Mouse (Mus musculus): ENCODE data around the gene Ltbp1. TPM values are rescaled to one million over a fixed set of nuclear protein-coding genes. Genes with fewer than 3 reads are reported as not detected.

The Ltbp1 gene
- polyA plus RNA-seq, 1 experiment from 2014 or later, result 1.4 TPM

DNA sequence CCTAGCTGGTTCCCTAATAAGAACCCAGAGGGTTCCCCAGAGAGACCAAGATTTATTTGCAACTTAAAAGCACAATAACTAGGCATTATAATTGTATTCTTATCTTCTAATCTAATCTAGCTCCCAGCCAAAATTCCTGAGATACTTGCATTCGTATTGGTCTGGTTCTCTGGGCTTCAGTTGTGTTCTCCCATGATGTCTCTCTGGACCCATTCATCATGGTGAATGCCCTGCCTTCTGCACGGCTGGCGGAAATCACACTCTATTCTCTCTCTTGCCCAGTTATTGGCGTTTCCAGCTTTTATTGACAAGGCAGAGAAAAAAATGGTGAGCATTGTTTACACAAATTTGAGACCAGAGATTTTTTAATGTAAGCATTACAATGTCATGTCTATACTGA, 33.6 kb downstream of the Ltbp1 start:
- WGBS, result 78% methylated on average over 4 of the region's 4 CpGs

DNA sequence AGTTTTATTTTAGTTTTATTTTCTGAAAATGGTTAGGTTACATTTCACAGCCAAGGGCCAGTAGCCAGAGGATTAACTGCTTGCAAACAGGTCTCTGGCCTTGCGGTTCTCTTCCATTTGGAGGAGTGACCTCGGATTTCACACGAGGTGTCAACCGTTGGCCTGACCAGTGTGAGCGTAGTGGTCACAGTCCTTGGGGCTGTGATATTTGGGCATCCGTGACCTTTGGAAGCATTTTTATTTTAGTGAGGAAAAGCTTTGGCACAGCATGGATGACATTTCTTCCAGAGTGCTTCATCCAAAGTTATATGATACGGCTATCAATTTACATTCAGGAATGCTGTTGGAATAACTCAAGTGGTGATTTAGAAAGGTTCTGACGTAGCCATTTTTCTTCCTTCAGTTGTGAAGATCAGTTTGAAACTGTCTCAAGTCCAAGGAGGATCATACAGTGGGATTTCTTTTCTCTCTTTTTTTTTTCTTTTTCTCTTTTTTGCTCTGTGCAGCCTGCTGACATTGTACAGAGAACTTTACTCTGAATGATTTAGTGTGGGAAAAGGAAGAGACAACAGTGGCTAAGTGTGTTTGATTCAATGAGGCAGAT, 44.1 kb downstream of the Ltbp1 start:
- Histone ChIP-seq H3K36me3 (replicated peaks) (no peaks in the 10 kb centered on the region), H3K27me3 (replicated peaks) (no peaks in the 10 kb centered on the region), H3K27ac (no peak overlapping the region), H3K9ac (no peak overlapping the region), H3K4me3 (no peak overlapping the region), H3K4me1 (no peaks in the 10 kb centered on the region), H3K4me2 (no peak overlapping the region), H3K9me3 (no peaks in the 10 kb centered on the region)
- no peak for ATAC-seq (replicated peaks)
- WGBS, result 80% methylated on average over 8 of the region's 8 CpGs

More for the DNA sequence above, 33.6 kb downstream of the Ltbp1 start:
- no peak overlapping the region for H3K4me2 ChIP-seq
- no peaks in the 10 kb centered on the region for H3K36me3 ChIP-seq (replicated peaks)
- H3K27ac ChIP-seq, result no peak overlapping the region
- no peaks in the 10 kb centered on the region for H3K9me3 ChIP-seq
- no peaks in the 10 kb centered on the region for H3K27me3 ChIP-seq (replicated peaks)
- H3K4me3 ChIP-seq, result no peak overlapping the region
- H3K9ac ChIP-seq, result no peak overlapping the region
- no peak for ATAC-seq (replicated peaks)
- no peaks in the 10 kb centered on the region for H3K4me1 ChIP-seq

DNA sequence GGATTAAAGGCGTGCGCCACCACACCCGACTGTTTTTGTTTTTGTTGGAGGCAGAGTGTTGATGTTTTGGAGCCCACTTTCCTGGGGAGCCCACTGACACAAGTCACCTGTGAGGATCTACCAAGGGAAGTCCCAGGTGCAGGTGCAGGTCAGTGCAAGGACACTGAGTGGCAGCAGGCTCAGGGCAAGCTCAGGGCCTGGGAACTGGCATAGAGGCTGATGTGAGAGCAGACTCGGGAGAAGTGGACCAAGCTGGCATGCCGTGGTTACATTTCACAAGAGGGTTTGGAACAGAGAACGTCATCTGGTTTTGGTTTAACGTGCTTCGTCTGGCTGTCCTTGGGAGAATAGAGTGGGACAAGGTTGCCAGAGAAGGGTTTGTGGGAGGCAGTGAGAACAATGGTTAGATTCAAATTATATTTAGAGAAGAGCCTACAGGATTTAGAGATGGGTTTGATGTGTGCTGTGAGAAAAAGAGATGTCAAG, 46.1 kb downstream of the Ltbp1 start:
- Histone ChIP-seq H3K9me3 (no peaks in the 10 kb centered on the region), H3K4me2 (no peak overlapping the region), H3K9ac (no peak overlapping the region), H3K4me1 (no peaks in the 10 kb centered on the region), H3K4me3 (no peak overlapping the region), H3K27ac (no peak overlapping the region), H3K27me3 (replicated peaks) (no peaks in the 10 kb centered on the region), H3K36me3 (replicated peaks) (no peaks in the 10 kb centered on the region)
- WGBS, result 83% methylated on average over 8 of the region's 8 CpGs
- no peak for ATAC-seq (replicated peaks)

DNA sequence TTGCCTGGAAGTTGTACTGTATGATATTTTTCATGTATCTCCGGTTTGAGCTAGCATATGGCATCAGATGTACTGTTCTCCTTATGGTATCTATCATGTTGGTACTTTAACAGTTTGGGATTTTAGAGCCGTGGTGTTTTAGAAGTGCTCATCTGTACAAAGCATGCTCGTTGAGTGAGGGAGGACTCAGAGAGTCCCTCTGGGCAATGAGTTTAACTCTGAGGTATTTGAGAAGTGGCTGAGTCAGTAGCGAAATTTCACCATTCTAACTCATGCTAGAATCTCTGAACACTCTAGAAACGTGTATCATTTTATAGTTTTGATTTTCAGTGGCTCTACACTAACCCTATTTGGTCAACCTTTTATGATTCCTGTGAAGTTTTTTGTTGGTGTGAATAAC, 49.9 kb downstream of the Ltbp1 start:
- Histone ChIP-seq H3K4me3 (no peak overlapping the region), H3K4me2 (no peak overlapping the region), H3K4me1 (no peaks in the 10 kb centered on the region), H3K9ac (no peak overlapping the region), H3K36me3 (replicated peaks) (no peaks in the 10 kb centered on the region), H3K27ac (no peak overlapping the region), H3K27me3 (replicated peaks) (no peaks in the 10 kb centered on the region), H3K9me3 (no peaks in the 10 kb centered on the region)
- ATAC-seq (replicated peaks), result no peak
- WGBS, result 86% methylated on average over 5 of the region's 5 CpGs

DNA sequence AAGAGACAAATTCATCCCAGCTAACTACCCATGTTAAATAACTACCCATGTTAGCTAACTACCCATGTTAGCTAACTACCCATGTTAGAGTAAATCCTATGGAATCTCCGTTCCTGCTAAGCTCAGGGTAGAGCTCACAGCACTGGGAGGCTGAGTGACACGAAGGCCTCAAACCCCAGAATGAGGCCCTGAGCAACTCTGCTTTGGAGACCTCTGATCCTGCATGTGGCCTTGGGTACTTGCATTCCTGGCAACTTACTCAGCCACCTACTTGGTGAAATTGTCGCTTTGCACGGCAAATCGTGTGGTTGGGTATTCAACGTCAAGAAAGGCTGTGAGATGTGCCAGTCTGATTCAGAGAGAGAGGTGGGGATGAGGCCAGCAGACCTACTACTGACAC, 50.6 kb downstream of the Ltbp1 start:
- no peaks in the 10 kb centered on the region for H3K27me3 ChIP-seq (replicated peaks)
- H3K4me2 ChIP-seq, result no peak overlapping the region
- no peak overlapping the region for H3K27ac ChIP-seq
- H3K4me1 ChIP-seq, result no peaks in the 10 kb centered on the region
- no peaks in the 10 kb centered on the region for H3K36me3 ChIP-seq (replicated peaks)
- WGBS, result 87% methylated on average over 6 of the region's 6 CpGs
- no peak for ATAC-seq (replicated peaks)
- no peak overlapping the region for H3K9ac ChIP-seq
- no peaks in the 10 kb centered on the region for H3K9me3 ChIP-seq
- no peak overlapping the region for H3K4me3 ChIP-seq

DNA sequence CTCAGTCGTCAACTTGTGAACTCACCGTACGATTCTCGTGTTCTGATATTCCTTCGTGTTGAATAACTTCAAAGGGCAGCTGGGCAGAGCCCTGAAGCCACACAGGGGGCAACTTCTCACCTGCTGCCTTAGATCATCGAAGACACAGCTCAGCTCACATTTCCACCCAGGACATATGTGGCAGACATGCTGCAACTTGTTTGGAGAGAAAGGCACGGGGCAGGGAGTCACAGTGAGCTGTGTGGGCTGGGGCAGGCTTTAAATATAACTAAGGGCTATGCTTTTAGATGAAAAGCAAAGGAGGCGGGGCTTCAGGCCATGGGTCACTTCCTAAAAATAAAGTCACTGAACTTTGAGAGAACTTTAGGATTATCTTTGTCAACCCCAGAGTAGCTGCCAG, 51.3 kb downstream of the Ltbp1 start:
- H3K27ac ChIP-seq, result no peak overlapping the region
- 37% methylated on average over 8 of the region's 8 CpGs for WGBS
- ATAC-seq (replicated peaks), result no peak
- H3K4me2 ChIP-seq, result no peak overlapping the region
- no peak overlapping the region for H3K4me3 ChIP-seq
- no peak overlapping the region for H3K9ac ChIP-seq
- no peaks in the 10 kb centered on the region for H3K9me3 ChIP-seq
- no peaks in the 10 kb centered on the region for H3K36me3 ChIP-seq (replicated peaks)
- H3K27me3 ChIP-seq (replicated peaks), result no peaks in the 10 kb centered on the region
- H3K4me1 ChIP-seq, result no peaks in the 10 kb centered on the region

DNA sequence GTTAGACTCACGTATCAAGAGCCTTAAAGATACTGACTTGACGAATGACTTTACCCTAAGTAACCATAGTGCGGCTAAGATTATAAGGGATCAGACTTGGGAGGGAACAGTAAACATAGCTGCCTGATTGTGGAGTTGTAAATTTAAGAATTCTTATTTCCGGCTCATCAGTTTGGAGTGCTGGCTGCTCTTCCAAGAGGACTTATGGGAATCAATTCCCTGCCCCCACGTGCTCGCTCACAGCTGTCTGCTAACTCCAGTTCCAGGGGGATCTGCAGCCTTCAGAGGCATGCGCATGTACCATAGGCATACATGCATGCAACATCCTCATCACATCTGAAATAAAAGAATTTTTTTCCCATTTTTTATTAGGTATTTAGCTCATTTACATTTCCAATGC, 61.0 kb downstream of the Ltbp1 start:
- no peak for ATAC-seq (replicated peaks)
- H3K4me3 ChIP-seq, result no peak overlapping the region
- H3K27me3 ChIP-seq (replicated peaks), result no peaks in the 10 kb centered on the region; the same call in 1 of the 2 replicates
- 86% methylated on average over 7 of the region's 7 CpGs for WGBS
- H3K9me3 ChIP-seq, result no peaks in the 10 kb centered on the region
- H3K27ac ChIP-seq, result no peak overlapping the region
- H3K4me2 ChIP-seq, result no peak overlapping the region
- H3K4me1 ChIP-seq, result 0 out of 2 replicates have a peak, but pooled peaks cover 3% of the 10 kb centered on the region
- no peak overlapping the region for H3K9ac ChIP-seq
- no peaks in the 10 kb centered on the region for H3K36me3 ChIP-seq (replicated peaks)

DNA sequence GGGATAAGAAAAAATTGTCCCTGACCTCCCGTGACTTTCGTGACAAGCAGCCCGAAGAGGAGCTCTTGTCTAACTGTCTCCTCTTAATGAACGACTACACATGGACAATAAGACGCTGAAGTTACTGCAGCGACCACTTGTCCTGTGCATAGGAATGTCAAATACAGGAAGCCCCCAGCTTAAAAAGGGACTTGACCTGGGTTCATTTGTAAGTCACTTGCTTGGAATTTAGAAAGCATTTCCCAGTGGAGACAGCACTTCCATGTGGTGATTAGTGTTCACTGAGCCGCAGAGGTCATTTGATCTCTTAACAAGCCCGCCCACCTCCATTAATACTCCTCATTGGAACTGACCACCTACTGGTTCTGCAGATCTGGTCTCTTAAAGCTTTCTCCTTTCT, 61.9 kb downstream of the Ltbp1 start:
- H3K9ac ChIP-seq, result no peak overlapping the region
- H3K4me3 ChIP-seq, result no peak overlapping the region
- no peaks in the 10 kb centered on the region; the same call in 1 of the 2 replicates for H3K27me3 ChIP-seq (replicated peaks)
- H3K4me2 ChIP-seq, result no peak overlapping the region
- no peaks in the 10 kb centered on the region for H3K36me3 ChIP-seq (replicated peaks)
- H3K9me3 ChIP-seq, result no peaks in the 10 kb centered on the region
- ATAC-seq (replicated peaks), result no peak
- WGBS, result 8% methylated on average over 8 of the region's 8 CpGs
- H3K27ac ChIP-seq, result no peak overlapping the region
- 0 out of 2 replicates have a peak, but pooled peaks cover 3% of the 10 kb centered on the region for H3K4me1 ChIP-seq

DNA sequence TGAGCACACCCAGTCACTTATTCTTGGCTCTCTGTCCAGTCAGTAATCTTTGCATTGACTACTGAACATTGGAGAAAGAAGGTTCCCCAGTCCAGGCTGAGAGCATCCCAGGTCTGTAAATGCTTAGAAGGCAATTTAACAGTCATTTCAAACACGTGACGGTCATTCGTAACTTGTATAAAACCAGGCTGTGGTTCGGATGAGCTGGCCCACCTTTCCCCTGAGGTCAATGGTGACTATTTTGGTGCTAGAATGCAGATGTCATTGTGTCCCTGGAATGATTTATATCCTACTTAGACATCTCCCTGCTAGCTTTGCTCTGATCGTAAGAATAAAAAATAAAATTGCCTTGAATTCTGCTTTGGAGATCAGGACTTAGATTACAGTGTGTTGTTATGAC, 63.9 kb downstream of the Ltbp1 start:
- Histone ChIP-seq H3K27me3 (replicated peaks) (no peaks in the 10 kb centered on the region; the same call in 1 of the 2 replicates), H3K4me2 (no peak overlapping the region), H3K27ac (no peak overlapping the region), H3K4me1 (0 out of 2 replicates have a peak, but pooled peaks cover 3% of the 10 kb centered on the region), H3K36me3 (replicated peaks) (no peaks in the 10 kb centered on the region), H3K9me3 (no peaks in the 10 kb centered on the region), H3K4me3 (no peak overlapping the region), H3K9ac (no peak overlapping the region)
- no peak for ATAC-seq (replicated peaks)
- WGBS, result 95% methylated on average over 5 of the region's 5 CpGs

DNA sequence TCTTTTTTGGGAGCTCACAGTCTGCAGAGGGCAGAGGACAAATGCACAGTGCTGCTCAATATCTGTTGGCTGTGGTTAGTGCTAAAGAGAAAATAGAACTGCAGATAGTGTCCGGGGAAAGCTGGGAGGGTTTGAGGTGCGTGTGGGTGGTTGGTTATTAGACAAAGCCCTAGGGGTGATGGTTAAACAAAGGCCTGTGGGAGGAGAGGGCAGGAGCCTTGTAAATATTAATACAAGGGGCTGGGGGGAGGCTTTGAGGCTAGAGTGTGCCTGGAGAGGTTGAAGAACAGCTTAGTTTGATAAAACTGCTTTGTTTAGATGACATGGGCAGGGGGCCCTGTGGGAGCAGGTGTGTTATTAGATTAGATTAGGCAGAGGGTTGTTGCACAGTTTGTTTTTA, 65.8 kb downstream of the Ltbp1 start:
- no peaks in the 10 kb centered on the region for H3K36me3 ChIP-seq (replicated peaks)
- H3K4me3 ChIP-seq, result no peak overlapping the region
- 0 out of 2 replicates have a peak, but pooled peaks cover 3% of the 10 kb centered on the region for H3K4me1 ChIP-seq
- WGBS, result 1% methylated on average over 2 of the region's 2 CpGs
- H3K4me2 ChIP-seq, result no peak overlapping the region
- H3K27me3 ChIP-seq (replicated peaks), result no peaks in the 10 kb centered on the region; the same call in 1 of the 2 replicates
- ATAC-seq (replicated peaks), result no peak
- H3K27ac ChIP-seq, result no peak overlapping the region
- no peaks in the 10 kb centered on the region for H3K9me3 ChIP-seq
- no peak overlapping the region for H3K9ac ChIP-seq

DNA sequence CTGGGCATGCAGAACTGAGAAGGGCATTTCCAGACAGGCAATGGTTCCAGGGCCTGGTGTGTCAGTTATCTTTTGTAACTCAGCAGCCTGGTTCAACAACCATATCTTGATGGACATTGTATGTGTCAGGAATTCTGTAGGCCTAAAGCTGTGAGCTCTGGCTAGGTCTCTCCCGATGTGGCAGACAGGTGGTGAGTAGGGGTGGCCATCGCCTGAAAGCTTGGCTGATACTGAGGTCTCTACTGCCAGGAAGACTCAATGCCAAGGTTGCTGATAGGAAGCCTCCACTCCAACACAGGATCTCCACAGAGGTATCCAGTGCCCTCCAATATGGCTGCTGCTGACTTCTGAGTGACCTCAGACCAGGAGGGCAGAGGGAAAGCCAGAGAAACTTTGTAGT, 66.4 kb downstream of the Ltbp1 start:
- Histone ChIP-seq H3K9me3 (no peaks in the 10 kb centered on the region), H3K36me3 (replicated peaks) (no peaks in the 10 kb centered on the region), H3K4me3 (no peak overlapping the region), H3K4me1 (0 out of 2 replicates have a peak, but pooled peaks cover 3% of the 10 kb centered on the region), H3K27me3 (replicated peaks) (no peaks in the 10 kb centered on the region; the same call in 1 of the 2 replicates), H3K4me2 (no peak overlapping the region), H3K9ac (no peak overlapping the region), H3K27ac (no peak overlapping the region)
- WGBS, result 92% methylated on average over 2 of the region's 2 CpGs
- no peak for ATAC-seq (replicated peaks)

DNA sequence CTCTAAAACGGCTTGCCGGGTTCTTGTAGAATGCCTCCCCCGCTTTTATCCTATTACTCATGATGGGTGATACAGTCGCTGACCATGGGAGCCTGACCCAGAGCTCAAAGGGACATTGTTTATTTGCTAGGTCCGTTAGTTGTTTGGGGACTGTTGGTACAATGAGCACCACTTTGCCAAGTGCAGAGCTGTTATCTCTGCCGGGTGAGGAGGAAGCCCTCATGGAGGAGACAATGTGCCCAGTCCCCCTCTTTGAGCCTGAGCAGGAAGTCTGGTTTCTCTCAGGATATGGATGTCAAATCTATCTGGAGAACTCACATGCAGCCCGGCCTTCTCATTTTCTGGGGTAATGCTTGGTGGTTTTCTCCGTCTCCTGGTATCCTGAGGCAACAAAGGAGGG, 68.5 kb downstream of the Ltbp1 start:
- Histone ChIP-seq H3K9ac (no peak overlapping the region), H3K27ac (no peak overlapping the region), H3K4me1 (no peaks in the 10 kb centered on the region), H3K9me3 (no peaks in the 10 kb centered on the region), H3K36me3 (replicated peaks) (no peaks in the 10 kb centered on the region), H3K4me3 (no peak overlapping the region), H3K27me3 (replicated peaks) (no peaks in the 10 kb centered on the region; the same call in 1 of the 2 replicates), H3K4me2 (no peak overlapping the region)
- WGBS, result 72% methylated on average over 8 of the region's 8 CpGs
- ATAC-seq (replicated peaks), result no peak

DNA sequence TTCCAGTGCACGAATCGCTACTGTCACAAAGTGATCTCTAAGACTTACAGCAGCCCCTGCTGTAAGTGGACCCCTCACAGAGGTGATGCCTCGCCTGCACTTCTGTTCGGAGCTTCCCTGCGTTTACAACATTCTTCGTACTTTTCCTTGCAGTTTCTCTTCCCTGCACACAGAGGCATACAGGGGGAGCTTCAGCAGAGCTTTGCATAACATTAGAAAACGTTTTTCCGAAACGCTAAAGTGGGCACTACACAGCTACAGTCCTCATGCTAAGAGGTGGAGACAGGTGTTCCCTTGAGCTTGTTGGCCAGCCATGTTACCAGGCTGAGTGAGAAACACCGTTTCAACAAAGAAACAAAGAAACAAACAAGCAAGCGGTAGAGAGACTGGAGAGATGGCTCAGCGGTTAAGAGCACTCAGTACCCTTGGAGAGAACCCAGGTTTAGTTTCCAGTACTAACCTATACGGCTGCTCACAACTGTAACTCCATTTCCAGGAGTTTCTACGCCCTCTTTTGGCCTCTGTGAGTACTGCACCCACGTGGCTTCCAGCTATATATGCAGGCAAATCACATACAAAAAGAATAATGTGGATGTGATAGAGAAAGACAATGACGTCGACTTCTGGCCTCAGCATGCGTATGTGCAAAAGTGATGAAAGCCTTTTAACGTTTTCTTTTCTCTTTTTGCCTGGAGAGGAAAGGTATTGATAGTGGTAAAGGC, 69.8 kb downstream of the Ltbp1 start:
- Histone ChIP-seq H3K9me3 (no peaks in the 10 kb centered on the region), H3K9ac (no peak overlapping the region), H3K4me2 (no peak overlapping the region), H3K27ac (no peak overlapping the region), H3K4me1 (no peaks in the 10 kb centered on the region), H3K36me3 (replicated peaks) (no peaks in the 10 kb centered on the region), H3K4me3 (no peak overlapping the region), H3K27me3 (replicated peaks) (no peaks in the 10 kb centered on the region)
- 68% methylated on average over 19 of the region's 19 CpGs for WGBS
- ATAC-seq (replicated peaks), result no peak

Measured in midbrain, embryonic 15.5 days (tissue).